Mouse (Mus musculus): ENCODE data around the gene Fancg. TPM values are rescaled to one million over a fixed set of nuclear protein-coding genes. Genes with fewer than 3 reads are reported as not detected.

The Fancg gene
- total and polyA plus RNA-seq, 3 experiments, result 11.4 to 24.6 TPM; not detected in 1

- no peak for DNase-seq (ENCODE audit: low read depth, low spot score)
- no peaks in the 10 kb centered on the region for H3K79me2 ChIP-seq (ENCODE audit: control insufficient read depth, insufficient read depth, low read length, poor library complexity)
Measured at GRCm38 (mm10) chr4:42957979-42958378, 52.3 kb downstream of the Fancg start.

GRCm38 (mm10) chr4:42957306-42957705 lies 53.0 kb downstream of the Fancg start:
- TF ChIP-seq MEF2A (IDR thresholded peaks at IDR 0.05; ENCODE audit: extremely low read depth, insufficient replicate concordance, low read depth, low read length, poor library complexity, severe bottlenecking) (no peak), JUND (IDR thresholded peaks at IDR 0.05; ENCODE audit: low read depth, low read length) (no peak)
- Histone ChIP-seq H3K36me3 (ENCODE audit: control insufficient read depth in 1 of 2, insufficient read depth in 2 of 2, low read length in 2 of 2) (peaks cover 0 to 4% of the 10 kb centered on the region in 2 experiments; a peak in 2 of 4 replicates), H3K79me2 (ENCODE audit: control insufficient read depth, insufficient read depth, low read length, poor library complexity) (no peaks in the 10 kb centered on the region), H3K4me1 (ENCODE audit: control insufficient read depth in 1 of 2, insufficient read depth in 2 of 2, low read length in 2 of 2) (peaks cover 0 to 4% of the 10 kb centered on the region in 2 experiments; a peak in 1 of 4 replicates), H3K27ac (ENCODE audit: control insufficient read depth, low read depth, low read length) (no peak overlapping the region), H3K27me3 (ENCODE audit: control insufficient read depth in 1 of 2, insufficient read depth in 2 of 2, low read length in 2 of 2) (no peaks in the 10 kb centered on the region), H3K4me3 (ENCODE audit: control insufficient read depth in 1 of 2, insufficient read depth in 1 of 2, low read depth in 2 of 2, low read length in 2 of 2) (no peak overlapping the region), H3K9ac (ENCODE audit: control insufficient read depth, low read depth, low read length, poor library complexity, severe bottlenecking) (no peak overlapping the region), H3K9me3 (replicated peaks; ENCODE audit: insufficient read depth, low read length) (no peaks in the 10 kb centered on the region)
- no peak for DNase-seq (ENCODE audit: low read depth, low spot score)

More at GRCm38 (mm10) chr4:42957979-42958378, 52.3 kb downstream of the Fancg start:
- Histone ChIP-seq H3K4me3 (ENCODE audit: control insufficient read depth in 1 of 2, insufficient read depth in 1 of 2, low read depth in 2 of 2, low read length in 2 of 2) (no peak overlapping the region), H3K9me3 (replicated peaks; ENCODE audit: insufficient read depth, low read length) (no peaks in the 10 kb centered on the region), H3K27ac (ENCODE audit: control insufficient read depth, low read depth, low read length) (no peak overlapping the region), H3K27me3 (ENCODE audit: control insufficient read depth in 1 of 2, insufficient read depth in 2 of 2, low read length in 2 of 2) (no peaks in the 10 kb centered on the region), H3K4me1 (ENCODE audit: control insufficient read depth in 1 of 2, insufficient read depth in 2 of 2, low read length in 2 of 2) (peaks cover 0 to 4% of the 10 kb centered on the region in 2 experiments; a peak in 1 of 4 replicates), H3K9ac (ENCODE audit: control insufficient read depth, low read depth, low read length, poor library complexity, severe bottlenecking) (no peak overlapping the region), H3K36me3 (ENCODE audit: control insufficient read depth in 1 of 2, insufficient read depth in 2 of 2, low read length in 2 of 2) (peaks cover 0 to 4% of the 10 kb centered on the region in 2 experiments; a peak in 2 of 4 replicates)
- TF ChIP-seq ZKSCAN1 (IDR thresholded peaks at IDR 0.05; ENCODE audit: low read depth, low read length) (no peak), EP300 (IDR thresholded peaks at IDR 0.05; ENCODE audit: low read depth in 1 of 2, low read length in 2 of 2) (no peak), USF2 (IDR thresholded peaks at IDR 0.05; ENCODE audit: borderline replicate concordance in 1 of 2, insufficient read depth in 1 of 2, low read depth in 1 of 2, low read length in 2 of 2) (no peak), MYB (IDR thresholded peaks at IDR 0.05; ENCODE audit: low read depth, low read length) (no peak), UBTF (IDR thresholded peaks at IDR 0.05; ENCODE audit: borderline replicate concordance, insufficient read depth, low read depth, low read length) (no peak), ETS1 (IDR thresholded peaks at IDR 0.05; ENCODE audit: low read depth, low read length) (no peak), TCF12 (IDR thresholded peaks at IDR 0.05; ENCODE audit: low read depth, low read length) (no peak), RAD21 (IDR thresholded peaks at IDR 0.05; ENCODE audit: low read depth, low read length) (no peak), CHD1 (IDR thresholded peaks at IDR 0.05; ENCODE audit: low read depth, low read length) (no peak), CTCF (IDR thresholded peaks at IDR 0.05 in 2 of 3, conservative IDR thresholded peaks at IDR 0.05 in 1 of 3; ENCODE audit: control insufficient read depth in 1 of 3, insufficient read depth in 1 of 3, low read depth in 2 of 3, low read length in 3 of 3, poor library complexity in 1 of 3, severe bottlenecking in 1 of 3) (no peak), GATA1 (IDR thresholded peaks at IDR 0.05; ENCODE audit: low read depth, low read length) (no peak), MAFK (IDR thresholded peaks at IDR 0.05; ENCODE audit: borderline replicate concordance, low read depth, low read length) (no peak), NELFE (IDR thresholded peaks at IDR 0.05; ENCODE audit: low read depth, low read length) (no peak), ELF1 (IDR thresholded peaks at IDR 0.05; ENCODE audit: low read depth, low read length) (no peak)
